Mouse (Mus musculus) adrenal gland, postnatal 25 days (tissue): ENCODE results near the gene Mboat1. TPM values are rescaled to one million over a fixed set of nuclear protein-coding genes. Genes with fewer than 3 reads are reported as not detected.

Experiments used
- DNase-seq: peaks from one replicate; pipeline ENCODE4 v3.0.0; 2021; ENCODE audit warnings: mixed read lengths
- total RNA-seq: library from RNA; stranded (reverse); gene quantifications from 2 replicates; pipeline ENCODE4 v1.2.3, GENCODE M21; 2021

Mboat1 gene
- total RNA-seq, 1 experiment from 2014 or later, result 5.9 TPM

GRCm38 (mm10) chr13:30251431-30251830 lies 115.1 kb downstream of the Mboat1 start:
- DNase-seq, result no peak

GRCm38 (mm10) chr13:30252692-30253091 lies 116.4 kb downstream of the Mboat1 start:
- no peak for DNase-seq

- DNase-seq, result peak; percentile 59
These were observed 117.5 kb downstream of the Mboat1 start for GRCm38 (mm10) chr13:30253636-30254264.

- DNase-seq, result no peak
These were observed 118.1 kb downstream of the Mboat1 start for GRCm38 (mm10) chr13:30254421-30254820.

GRCm38 (mm10) chr13:30258802-30259201 lies 122.5 kb downstream of the Mboat1 start:
- DNase-seq, result no peak

- DNase-seq, result no peak
These were observed 123.0 kb downstream of the Mboat1 start for GRCm38 (mm10) chr13:30259326-30259725.

GRCm38 (mm10) chr13:30259912-30260560 lies 123.7 kb downstream of the Mboat1 start:
- DNase-seq, result peak; percentile 67

- DNase-seq, result no peak
These were observed 127.4 kb downstream of the Mboat1 start for GRCm38 (mm10) chr13:30263681-30264080.

- DNase-seq, result no peak
These were observed 128.0 kb downstream of the Mboat1 start for GRCm38 (mm10) chr13:30264303-30264702.

- DNase-seq, result no peak
These were observed 128.5 kb downstream of the Mboat1 start for GRCm38 (mm10) chr13:30264765-30265164.

GRCm38 (mm10) chr13:30266036-30266435 lies 129.7 kb downstream of the Mboat1 start:
- DNase-seq, result no peak

- DNase-seq, result peak; percentile 50
These were observed 135.9 kb downstream of the Mboat1 start for GRCm38 (mm10) chr13:30272040-30272686.

Other genes starting within 250 kb of the Mboat1 start
- 10.8 and 13.1 TPM in 2 replicates for gene E2f3, start 150.4 kb upstream of the Mboat1 start, total RNA-seq
- 150 and 236 TPM in 2 replicates for gene Agtr1a, start 200.0 kb downstream of the Mboat1 start, total RNA-seq